Mouse (Mus musculus): ENCODE data around the gene Tfdp1. TPM values are rescaled to one million over a fixed set of nuclear protein-coding genes. Genes with fewer than 3 reads are reported as not detected.

Gene Tfdp1
- polyA plus RNA-seq, 1 experiment from 2014 or later, result 152 TPM

- H3K27ac ChIP-seq, result no peak overlapping the region
- H3K9me3 ChIP-seq, result no peaks in the 10 kb centered on the region
- H3K9ac ChIP-seq, result no peak overlapping the region
- no peak overlapping the region for H3K4me3 ChIP-seq
- H3K4me2 ChIP-seq (replicated peaks), result no peak overlapping the region
- ATAC-seq (ENCODE audit: low FRiP score, low read depth), result no peak
- H3K4me1 ChIP-seq, result no peaks in the 10 kb centered on the region
- no peaks in the 10 kb centered on the region for H3K36me3 ChIP-seq
- 80% methylated on average over 6 of the region's 6 CpGs for WGBS
- H3K27me3 ChIP-seq (replicated peaks), result no peaks in the 10 kb centered on the region
Measured at GRCm38 (mm10) chr8:13403517-13403916, 65.0 kb downstream of the Tfdp1 start.

DNA sequence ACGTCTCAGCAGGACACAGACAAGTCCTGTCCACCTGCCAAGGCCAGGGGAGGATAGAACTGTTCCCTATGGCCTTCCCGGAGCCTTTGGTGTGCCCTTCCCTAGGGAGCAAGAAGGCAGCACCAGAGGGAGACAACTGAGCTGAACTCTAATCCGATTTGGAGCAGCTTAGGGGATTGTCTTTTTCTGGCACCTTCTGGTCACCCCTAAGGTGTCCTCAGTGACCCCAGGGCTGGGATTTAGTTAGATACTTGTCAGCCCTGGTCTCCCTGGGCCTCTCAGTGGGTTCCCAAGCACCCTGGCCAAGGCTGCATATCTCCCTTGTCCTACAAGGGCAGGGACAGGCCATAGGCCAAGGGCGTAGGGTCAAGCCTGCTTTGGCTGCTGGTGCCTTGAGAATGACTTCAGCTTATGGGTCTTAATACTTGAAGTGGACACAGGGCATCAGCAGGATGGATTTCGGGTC lies 66.1 kb downstream of the Tfdp1 start, which contains the start of gene Grk1:
Gene Grk1, plus strand, starts transcription at position 416 of the 466 bp plus-strand sequence.
- H3K27me3 ChIP-seq (replicated peaks), result no peaks in the 10 kb centered on the region
- H3K4me2 ChIP-seq (replicated peaks), result no peak within 1 kb of the TSS
- no peaks in the 10 kb centered on the region for H3K4me1 ChIP-seq
- H3K36me3 ChIP-seq, result no peaks in the 10 kb centered on the region
- H3K9me3 ChIP-seq, result no peaks in the 10 kb centered on the region
- no peak within 1 kb of the TSS for H3K4me3 ChIP-seq
- WGBS, result 83% methylated on average over 5 of the region's 5 CpGs
- H3K27ac ChIP-seq, result no peak within 1 kb of the TSS
- H3K9ac ChIP-seq, result no peak within 1 kb of the TSS
- no peak for ATAC-seq (ENCODE audit: low FRiP score, low read depth)

DNA sequence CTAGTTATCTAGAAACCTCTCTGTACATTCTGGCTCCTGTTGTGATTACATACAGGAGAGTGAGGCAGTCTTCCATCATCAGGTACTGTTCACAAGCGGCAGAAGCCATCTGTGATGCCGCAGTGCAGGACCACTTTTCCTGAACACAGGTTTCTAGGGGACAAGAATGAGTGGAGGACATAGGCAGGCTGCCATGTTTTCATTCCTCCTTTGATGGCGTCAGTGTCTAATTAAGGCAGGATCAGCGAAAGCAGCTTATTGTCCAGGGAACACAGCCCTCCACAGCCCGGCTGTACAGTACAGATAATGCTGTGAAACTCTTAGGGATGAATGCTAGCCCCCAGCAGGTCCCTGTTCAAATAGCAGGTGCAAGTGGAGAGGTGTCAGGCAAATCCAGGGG lies 67.5 kb downstream of the Tfdp1 start:
- no peaks in the 10 kb centered on the region for H3K36me3 ChIP-seq
- no peak overlapping the region for H3K27ac ChIP-seq
- 83% methylated on average over 5 of the region's 5 CpGs for WGBS

GRCm38 (mm10) chr8:13411597-13411996 lies 73.0 kb downstream of the Tfdp1 start:
- H3K9me3 ChIP-seq, result no peaks in the 10 kb centered on the region
- no peak overlapping the region for H3K27ac ChIP-seq
- H3K36me3 ChIP-seq, result no peaks in the 10 kb centered on the region
- ATAC-seq (ENCODE audit: low FRiP score, low read depth), result no peak
- no peak overlapping the region for H3K9ac ChIP-seq
- no peaks in the 10 kb centered on the region for H3K4me1 ChIP-seq
- 27% methylated on average over 6 of the region's 6 CpGs for WGBS
- H3K4me3 ChIP-seq, result no peak overlapping the region
- no peaks in the 10 kb centered on the region for H3K27me3 ChIP-seq (replicated peaks)
- no peak overlapping the region for H3K4me2 ChIP-seq (replicated peaks)

More for the DNA sequence above, 67.5 kb downstream of the Tfdp1 start:
- Histone ChIP-seq H3K9ac (no peak overlapping the region), H3K9me3 (no peaks in the 10 kb centered on the region), H3K4me3 (no peak overlapping the region), H3K27me3 (replicated peaks) (no peaks in the 10 kb centered on the region), H3K4me2 (replicated peaks) (no peak overlapping the region), H3K4me1 (no peaks in the 10 kb centered on the region)
- ATAC-seq (ENCODE audit: low FRiP score, low read depth), result no peak

GRCm38 (mm10) chr8:13412891-13413558 lies 74.5 kb downstream of the Tfdp1 start:
- no peak overlapping the region for H3K27ac ChIP-seq
- no peaks in the 10 kb centered on the region for H3K9me3 ChIP-seq
- H3K36me3 ChIP-seq, result no peaks in the 10 kb centered on the region
- H3K27me3 ChIP-seq (replicated peaks), result no peaks in the 10 kb centered on the region
- no peak for ATAC-seq (ENCODE audit: low FRiP score, low read depth)
- no peak overlapping the region for H3K4me2 ChIP-seq (replicated peaks)
- no peak overlapping the region for H3K4me3 ChIP-seq
- H3K9ac ChIP-seq, result no peak overlapping the region
- WGBS, result 64% methylated on average over 13 of the region's 13 CpGs
- no peaks in the 10 kb centered on the region for H3K4me1 ChIP-seq

GRCm38 (mm10) chr8:13413823-13414390 lies 75.4 kb downstream of the Tfdp1 start:
- ATAC-seq (ENCODE audit: low FRiP score, low read depth), result no peak
- H3K9ac ChIP-seq, result no peak overlapping the region
- H3K36me3 ChIP-seq, result no peaks in the 10 kb centered on the region
- 53% methylated on average over 12 of the region's 12 CpGs for WGBS
- H3K4me2 ChIP-seq (replicated peaks), result no peak overlapping the region
- H3K4me3 ChIP-seq, result no peak overlapping the region
- no peak overlapping the region for H3K27ac ChIP-seq
- H3K27me3 ChIP-seq (replicated peaks), result no peaks in the 10 kb centered on the region
- H3K4me1 ChIP-seq, result no peaks in the 10 kb centered on the region
- no peaks in the 10 kb centered on the region for H3K9me3 ChIP-seq

- H3K27me3 ChIP-seq (replicated peaks), result no peaks in the 10 kb centered on the region
- H3K36me3 ChIP-seq, result no peaks in the 10 kb centered on the region
- 81% methylated on average over 10 of the region's 10 CpGs for WGBS
- H3K4me1 ChIP-seq, result no peaks in the 10 kb centered on the region
- H3K9ac ChIP-seq, result no peak overlapping the region
- ATAC-seq (ENCODE audit: low FRiP score, low read depth), result no peak
- no peak overlapping the region for H3K4me3 ChIP-seq
- no peak overlapping the region for H3K4me2 ChIP-seq (replicated peaks)
- no peak overlapping the region for H3K27ac ChIP-seq
- no peaks in the 10 kb centered on the region for H3K9me3 ChIP-seq
Measured at GRCm38 (mm10) chr8:13415879-13416278, 77.3 kb downstream of the Tfdp1 start.

DNA sequence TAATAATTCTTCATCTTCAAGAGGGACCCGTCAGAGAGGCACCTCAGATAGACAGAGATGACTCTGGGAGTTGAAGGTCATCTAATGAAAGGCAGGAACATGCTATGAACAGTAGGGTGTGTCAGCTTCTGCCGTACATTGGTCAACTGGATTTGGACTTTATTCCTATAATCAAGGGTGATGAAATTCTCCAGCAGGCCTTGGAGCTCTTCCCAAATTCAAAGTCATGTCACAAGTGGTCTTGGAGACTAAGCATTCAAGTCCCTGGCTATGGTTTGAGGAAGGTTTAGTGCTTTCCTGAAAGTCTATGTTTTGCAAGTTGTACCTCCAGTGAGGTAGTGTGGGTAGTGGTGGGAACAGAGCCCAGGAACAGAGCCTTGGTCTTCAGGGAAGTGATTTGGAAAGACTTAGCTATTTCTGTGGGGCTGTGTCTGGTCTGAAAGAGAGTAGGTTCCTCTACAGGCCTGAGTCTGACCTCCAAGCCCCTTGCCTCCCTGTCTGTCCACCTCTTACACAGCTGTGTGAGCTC lies 80.6 kb downstream of the Tfdp1 start:
- no peak overlapping the region for H3K9ac ChIP-seq
- no peak overlapping the region for H3K4me3 ChIP-seq
- 75% methylated on average over 2 of the region's 2 CpGs for WGBS
- H3K36me3 ChIP-seq, result no peaks in the 10 kb centered on the region
- no peaks in the 10 kb centered on the region for H3K4me1 ChIP-seq
- no peaks in the 10 kb centered on the region for H3K27me3 ChIP-seq (replicated peaks)
- no peaks in the 10 kb centered on the region for H3K9me3 ChIP-seq
- ATAC-seq (ENCODE audit: low FRiP score, low read depth), result no peak
- no peak overlapping the region for H3K27ac ChIP-seq
- no peak overlapping the region for H3K4me2 ChIP-seq (replicated peaks)

DNA sequence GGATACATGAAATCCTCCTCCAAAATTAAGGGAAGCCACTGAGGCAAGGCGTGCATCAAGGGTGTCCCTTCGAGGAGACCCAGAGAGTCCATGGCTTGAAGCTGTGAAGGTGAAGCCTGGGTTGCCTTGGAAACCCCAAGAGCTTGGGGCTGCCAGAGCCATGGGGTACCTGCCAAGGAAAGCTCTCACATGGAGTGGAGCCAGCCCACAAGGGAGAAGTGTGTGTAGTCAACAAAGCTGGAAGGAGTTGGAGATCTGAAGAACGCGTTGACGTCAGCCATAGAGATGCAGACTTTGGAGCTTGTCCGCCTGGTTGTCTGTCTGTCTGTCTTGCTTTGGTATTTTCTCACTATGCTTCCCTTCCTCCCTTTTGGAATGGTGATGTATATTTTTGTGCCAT lies 82.4 kb downstream of the Tfdp1 start:
- H3K36me3 ChIP-seq, result no peaks in the 10 kb centered on the region
- no peak overlapping the region for H3K4me3 ChIP-seq
- no peaks in the 10 kb centered on the region for H3K27me3 ChIP-seq (replicated peaks)
- H3K4me1 ChIP-seq, result no peaks in the 10 kb centered on the region
- ATAC-seq (ENCODE audit: low FRiP score, low read depth), result no peak
- H3K4me2 ChIP-seq (replicated peaks), result no peak overlapping the region
- no peak overlapping the region for H3K27ac ChIP-seq
- no peaks in the 10 kb centered on the region for H3K9me3 ChIP-seq
- no peak overlapping the region for H3K9ac ChIP-seq
- WGBS, result 95% methylated on average over 6 of the region's 6 CpGs

DNA sequence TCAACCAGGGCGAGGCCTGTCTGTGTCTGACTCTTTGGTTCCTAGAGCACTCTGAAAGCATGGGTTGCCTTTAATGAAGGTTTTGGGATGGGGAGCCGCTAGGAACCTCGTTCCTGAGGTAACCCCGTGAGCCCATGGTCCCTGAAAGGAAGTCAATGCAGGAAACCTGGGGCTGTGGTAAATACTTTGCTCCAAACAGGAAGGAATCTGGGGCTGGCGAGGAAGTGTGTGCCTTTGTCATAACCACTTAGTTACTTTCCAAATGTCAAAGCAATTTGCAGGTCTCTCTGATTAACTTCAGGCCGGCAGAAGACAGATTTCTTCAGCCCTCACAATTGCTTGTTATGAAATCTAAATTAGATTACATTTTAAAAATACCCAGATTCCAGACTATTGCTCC lies 88.8 kb downstream of the Tfdp1 start:
- no peaks in the 10 kb centered on the region for H3K9me3 ChIP-seq
- no peak overlapping the region for H3K27ac ChIP-seq
- H3K4me2 ChIP-seq (replicated peaks), result no peak overlapping the region
- no peak overlapping the region for H3K9ac ChIP-seq
- WGBS, result 75% methylated on average over 6 of the region's 6 CpGs
- H3K4me3 ChIP-seq, result no peak overlapping the region
- no peak for ATAC-seq (ENCODE audit: low FRiP score, low read depth)
- no peaks in the 10 kb centered on the region for H3K27me3 ChIP-seq (replicated peaks)
- H3K4me1 ChIP-seq, result no peaks in the 10 kb centered on the region
- no peaks in the 10 kb centered on the region for H3K36me3 ChIP-seq
